Mouse (Mus musculus) thymus, postnatal 36 days (tissue): ENCODE measurements around the gene Hira.
"Not testable (repeated sequence)": the region's sequence is repeated elsewhere in the genome, so short reads cannot be mapped to it uniquely, and the experiment has no call there.

ENCODE experiments used
- DNase-seq, 2 experiments: peaks; one replicate each; pipeline ENCODE4 v3.0.0; 2022; ENCODE audit warnings: mixed read lengths in 2 of 2

The Hira gene

GRCm38 (mm10) chr16:18921771-18922170 is 44.9 kb downstream of the Hira start:
- no peak for DNase-seq

GRCm38 (mm10) chr16:18927963-18928362 is 51.1 kb downstream of the Hira start:
- no peak for DNase-seq

DNA sequence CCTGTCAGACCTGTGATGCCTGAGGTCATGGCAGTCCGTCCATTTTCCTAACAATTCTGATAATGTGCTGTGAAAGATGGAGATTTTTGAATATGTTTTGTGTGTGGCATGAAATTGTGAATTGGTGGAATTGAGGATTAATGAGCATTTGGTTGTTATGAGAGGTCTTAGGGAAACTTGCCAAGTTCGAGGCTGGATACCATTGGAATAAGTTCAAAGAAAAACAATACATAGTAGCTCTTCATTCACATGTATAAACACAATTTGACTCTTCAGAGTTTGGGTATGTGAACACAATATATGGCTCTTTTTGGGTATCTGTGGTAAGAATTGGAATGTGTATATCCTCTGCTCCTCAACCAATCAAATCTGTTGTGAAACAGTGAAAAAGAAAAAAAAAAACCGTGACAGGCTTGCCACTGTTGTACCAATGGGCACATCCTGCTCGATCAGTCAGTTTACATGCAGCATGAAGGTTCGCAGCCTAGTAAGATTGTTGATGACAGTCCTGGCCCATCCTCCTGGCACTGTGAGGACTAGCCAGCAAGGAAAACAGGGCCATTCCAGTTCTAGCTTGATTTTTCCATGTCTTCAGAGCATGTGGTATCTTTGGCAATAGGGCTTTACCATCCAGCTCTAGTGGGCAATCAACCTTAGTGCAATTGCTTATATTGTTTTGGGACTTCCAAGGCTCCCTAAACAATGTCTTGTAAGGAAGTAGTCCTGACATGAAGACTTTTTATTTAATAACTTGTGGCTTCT is 61.7 kb downstream of the Hira start:
- DNase-seq, result no peak

- no peak for DNase-seq
Measured at GRCm38 (mm10) chr16:18943906-18944305, 67.1 kb downstream of the Hira start.

- DNase-seq, result no peak
Measured at GRCm38 (mm10) chr16:18948941-18949340, 72.1 kb downstream of the Hira start.

GRCm38 (mm10) chr16:18950351-18950750 is 73.5 kb downstream of the Hira start:
- no peak for DNase-seq

- DNase-seq, result no peak
Measured at GRCm38 (mm10) chr16:18952813-18953212, 76.0 kb downstream of the Hira start.

GRCm38 (mm10) chr16:18955070-18955469 is 78.2 kb downstream of the Hira start:
- no peak for DNase-seq

GRCm38 (mm10) chr16:18963486-18963885 is 86.6 kb downstream of the Hira start:
- DNase-seq, result no peak

GRCm38 (mm10) chr16:18969420-18970128 is 92.7 kb downstream of the Hira start:
- no peak for DNase-seq

GRCm38 (mm10) chr16:18970837-18971236 is 94.0 kb downstream of the Hira start:
- DNase-seq, result no peak

DNA sequence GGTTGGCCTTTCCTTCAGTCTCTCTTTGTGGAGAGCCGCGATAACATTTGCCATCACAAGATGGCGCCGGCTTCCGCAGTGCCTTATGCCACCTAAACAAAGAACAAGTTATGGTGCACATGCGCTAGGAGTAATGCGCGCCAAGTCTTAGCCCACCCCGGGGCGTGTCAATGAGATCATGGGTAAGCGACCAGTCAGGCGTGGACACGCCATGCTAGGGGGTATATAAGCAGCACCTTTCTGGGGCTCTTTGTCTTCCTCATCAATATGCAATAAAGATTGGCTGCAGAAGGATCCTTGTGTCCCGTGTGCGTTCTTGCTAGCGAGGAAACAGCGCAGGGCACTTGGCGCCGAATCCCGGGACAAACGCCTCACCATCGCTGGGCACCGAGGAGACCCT is 98.8 kb downstream of the Hira start:
- DNase-seq, result not testable (repeated sequence)

DNA sequence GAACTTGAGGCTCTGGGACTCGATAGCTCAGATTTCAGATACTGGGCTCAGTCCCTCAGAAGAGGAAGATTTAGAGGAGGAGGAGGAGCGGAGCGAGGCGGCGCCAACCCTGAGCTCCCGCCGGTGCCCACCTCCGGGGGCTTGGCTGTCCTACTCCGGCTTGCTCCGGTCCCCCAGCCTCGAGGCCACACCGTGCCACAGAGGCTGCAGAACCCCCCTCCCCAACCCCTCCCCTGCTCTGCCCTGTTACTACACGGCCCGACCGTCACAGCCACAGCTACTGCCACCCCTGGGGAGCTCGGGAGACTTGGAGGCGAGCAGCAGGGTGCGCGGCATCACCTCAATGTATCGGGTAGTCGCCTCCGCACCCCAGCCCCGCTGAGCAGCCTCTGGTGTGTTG is 99.5 kb downstream of the Hira start:
- no peak for DNase-seq

DNA sequence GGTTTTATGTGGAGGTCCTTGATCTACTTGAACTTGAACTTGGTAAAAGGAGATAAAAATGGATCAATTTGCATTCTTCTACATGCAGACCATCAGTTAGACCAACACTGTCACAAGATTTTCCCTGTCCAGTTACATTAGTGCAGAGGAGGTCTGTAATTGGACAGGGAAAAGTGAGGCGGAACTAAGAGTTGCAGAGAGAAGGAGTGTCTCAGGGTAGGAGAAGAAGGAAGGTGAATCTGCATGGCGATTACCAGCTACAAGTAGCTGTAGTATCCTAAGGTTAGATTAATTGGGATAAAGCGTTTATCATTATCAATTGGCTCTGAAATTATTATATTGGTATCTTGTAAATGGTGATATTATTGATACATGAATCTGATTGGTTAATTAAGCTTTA is 109.5 kb downstream of the Hira start:
- no peak for DNase-seq

DNA sequence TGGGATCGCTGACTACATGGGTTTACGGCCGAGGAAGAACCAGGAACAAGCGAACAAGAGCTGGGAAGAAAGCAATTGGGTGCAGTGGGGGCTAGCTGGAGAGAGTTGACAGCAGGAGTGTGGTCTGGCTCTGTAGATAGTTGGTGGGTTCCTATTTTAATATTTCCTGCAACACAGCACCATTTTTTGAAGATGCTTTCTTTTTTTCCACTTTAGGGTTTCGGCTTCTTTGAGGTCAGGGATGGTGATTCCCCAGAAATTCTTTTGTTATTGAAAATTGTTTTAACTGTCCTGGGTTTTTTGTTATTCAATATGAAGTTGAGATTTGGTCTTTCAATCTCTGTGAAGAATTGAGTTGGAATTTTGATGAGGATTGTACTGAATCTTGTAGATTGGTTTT is 110.0 kb downstream of the Hira start:
- no peak for DNase-seq

DNA sequence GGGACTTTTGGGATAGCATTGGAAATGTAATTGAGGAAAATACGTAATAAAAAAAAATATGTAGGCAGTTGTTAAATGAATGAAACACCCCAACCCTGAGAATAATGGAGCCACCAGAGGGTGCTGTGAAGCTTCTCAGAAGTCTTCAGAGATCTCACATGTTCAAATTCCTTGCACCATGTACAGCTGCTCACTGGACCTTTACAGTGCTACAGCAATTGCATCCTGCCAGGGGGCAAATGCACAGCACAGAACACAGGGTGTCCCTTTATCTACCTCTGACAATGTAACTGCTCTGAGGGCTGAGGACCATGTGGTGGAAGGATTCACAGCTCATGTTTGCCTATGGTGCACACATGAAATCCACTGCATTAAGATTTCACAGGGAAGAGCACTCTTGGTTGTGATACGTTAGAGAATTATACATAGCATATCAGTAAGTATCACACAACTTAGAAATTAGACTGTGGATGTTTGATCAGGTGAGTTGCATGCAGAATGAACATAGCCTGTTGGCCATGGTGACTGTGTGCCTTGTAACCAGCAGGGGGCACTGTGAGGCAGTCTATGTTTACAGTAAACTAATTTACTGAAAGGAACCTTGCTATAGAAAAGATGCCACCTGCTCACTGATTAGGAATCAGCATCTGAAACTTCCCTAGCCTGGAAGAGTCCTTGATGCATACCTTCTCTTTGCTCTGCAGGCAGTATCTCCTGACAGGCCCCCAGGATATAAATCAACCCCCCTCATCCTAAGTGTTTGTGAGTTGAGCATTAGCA is 126.0 kb downstream of the Hira start:
- peak in 1 of 2 experiments; percentile 1 for DNase-seq

DNA sequence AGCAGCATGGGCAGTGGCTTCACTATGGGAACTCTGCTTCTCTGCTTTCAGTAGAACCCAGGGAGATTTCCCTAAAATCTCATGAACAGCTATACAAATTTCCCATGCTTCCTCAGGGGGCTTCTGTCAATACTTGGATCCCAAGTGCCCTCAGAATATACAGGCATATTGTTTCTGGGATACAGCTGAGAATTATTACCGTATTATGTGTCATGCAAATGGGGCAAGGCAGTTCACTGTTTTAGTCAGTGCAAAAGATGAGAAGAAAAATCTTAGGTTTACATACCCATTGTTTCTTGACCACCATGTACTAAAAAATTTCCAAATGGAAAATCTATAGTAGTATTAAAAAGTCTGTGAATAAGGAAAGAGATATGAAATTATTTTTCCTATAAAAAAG is 126.9 kb downstream of the Hira start:
- no peak for DNase-seq

DNA sequence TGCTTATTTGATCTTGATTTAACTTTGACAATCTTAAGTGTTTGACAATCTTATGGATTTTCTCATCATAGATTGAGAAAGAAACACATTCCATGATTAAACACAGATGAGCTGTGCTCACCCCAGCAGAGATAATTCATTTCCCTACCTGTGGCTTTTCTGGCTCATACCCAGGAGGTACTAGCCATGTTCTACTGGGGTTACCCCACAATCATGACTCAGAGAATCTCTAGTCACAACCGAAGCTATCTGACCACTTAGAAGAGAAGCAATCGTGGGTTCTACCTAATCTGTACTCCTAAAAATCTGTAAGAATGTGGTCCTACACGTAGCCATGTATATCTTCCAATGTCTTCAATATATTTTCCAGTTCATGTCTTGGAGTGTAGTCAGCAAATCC is 128.5 kb downstream of the Hira start:
- no peak for DNase-seq

GRCm38 (mm10) chr16:19006715-19007114 is 129.9 kb downstream of the Hira start:
- DNase-seq, result no peak

- DNase-seq, result not testable (repeated sequence)
Measured at GRCm38 (mm10) chr16:19007186-19007591, 130.4 kb downstream of the Hira start.

- no peak for DNase-seq
Measured at GRCm38 (mm10) chr16:19010710-19011109, 133.9 kb downstream of the Hira start.

DNA sequence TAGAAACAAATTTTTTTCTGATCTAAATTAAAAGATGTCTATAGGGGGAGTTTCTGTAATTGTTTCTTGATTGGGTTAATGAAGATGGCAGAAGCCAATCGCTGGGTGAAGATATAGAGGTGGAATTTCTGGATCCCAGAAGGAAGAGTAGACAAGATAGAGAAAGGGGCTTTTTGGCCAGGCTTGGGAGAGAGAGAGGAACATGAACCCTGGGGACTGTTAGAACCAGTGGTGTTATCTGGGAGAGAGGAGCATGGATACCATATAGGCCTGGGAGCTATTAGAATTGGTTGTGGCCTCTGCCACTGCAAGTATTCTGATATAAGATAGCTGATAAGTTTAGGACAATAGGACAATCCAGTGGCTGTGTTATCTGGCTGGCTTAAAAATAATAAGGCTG is 136.7 kb downstream of the Hira start:
- DNase-seq, result no peak

DNA sequence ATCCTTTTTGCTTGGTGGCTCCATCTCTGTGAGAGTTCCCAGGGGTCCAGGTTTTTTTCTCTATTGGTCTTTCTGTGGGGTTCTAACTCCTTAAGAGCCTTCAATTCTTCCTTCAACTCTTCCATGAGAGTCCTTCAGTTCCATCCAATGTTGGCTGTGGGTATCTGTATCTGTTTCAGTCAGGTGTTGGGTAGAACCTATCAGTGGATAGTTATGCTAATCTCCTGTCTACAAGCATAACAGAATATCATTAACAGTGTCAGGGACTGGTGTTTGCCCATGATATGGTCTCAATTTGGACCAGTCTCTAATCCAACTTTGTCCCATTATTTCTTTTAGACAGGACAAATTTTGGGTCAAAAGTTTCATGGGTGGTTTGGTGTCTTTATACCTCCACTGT is 137.8 kb downstream of the Hira start:
- DNase-seq, result no peak
